Mouse (Mus musculus) adrenal gland (tissue): ENCODE data around the gene Fars2.

Experiments used
- intact Hi-C: fragments of 180-260 bp; cut with DNase I; formaldehyde crosslinking; loops from one replicate; pipeline ENCODE4 v1.15.1; 2025

Fars2 gene

DNA sequence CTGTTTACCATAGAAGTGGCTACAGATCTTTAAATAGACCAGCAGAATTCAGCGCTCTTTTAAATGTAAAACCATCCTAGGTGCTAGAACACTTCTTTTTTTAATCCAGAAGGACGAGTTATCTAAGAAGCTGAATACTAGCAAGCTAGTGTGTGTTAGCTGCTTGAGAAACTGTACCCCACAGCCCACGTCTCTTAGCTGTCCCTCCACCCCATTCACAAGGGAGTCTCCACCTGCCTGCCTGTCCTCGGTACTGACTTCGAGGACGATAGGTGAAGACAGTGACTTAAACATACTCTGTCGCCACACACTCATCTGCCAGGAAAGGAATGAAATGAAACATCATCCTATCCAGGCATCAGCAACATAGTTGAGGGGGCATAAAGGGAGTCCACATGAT, 386.8 kb downstream of the Fars2 start:
- intact Hi-C loops, result no loop called here

DNA sequence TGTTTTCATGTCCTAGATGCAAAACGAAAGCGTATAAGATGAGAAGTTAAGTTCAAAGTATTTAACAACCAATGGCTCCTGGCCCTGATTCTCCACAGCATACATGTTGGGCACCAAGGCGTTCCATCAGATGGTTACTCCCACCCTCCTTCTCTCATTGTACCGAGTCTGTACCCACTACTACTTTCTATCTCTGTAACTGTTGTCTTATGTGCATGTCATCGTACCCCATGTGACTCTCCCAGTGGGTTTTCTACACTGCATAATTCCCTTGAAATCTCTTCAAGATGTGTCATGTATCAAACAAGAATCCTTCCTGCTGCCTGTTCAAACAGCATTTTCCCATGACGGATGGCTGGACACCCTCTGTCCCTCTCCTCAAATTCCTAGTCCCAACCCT, 388.5 kb downstream of the Fars2 start:
- intact Hi-C loops, result no loop called here

DNA sequence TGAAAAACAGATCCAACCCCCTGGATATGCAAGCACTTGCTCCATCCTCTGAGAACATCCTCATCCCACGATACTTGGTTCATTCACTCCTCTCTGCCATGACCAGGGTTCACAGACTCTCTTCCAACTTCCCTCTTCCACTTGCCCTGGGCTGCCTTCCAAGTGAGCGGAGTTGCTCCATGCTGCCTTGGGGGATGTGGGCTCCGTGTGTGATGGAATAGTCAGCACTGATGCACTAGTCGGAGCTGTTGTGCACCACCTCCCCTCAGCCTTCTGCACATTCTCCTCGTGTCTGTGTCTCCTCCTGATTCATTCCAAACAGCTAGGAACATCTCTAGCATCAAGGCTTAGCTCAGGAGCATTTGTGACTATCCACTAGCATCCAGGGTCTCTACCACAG, 389.1 kb downstream of the Fars2 start:
- intact Hi-C loops, result no loop called here

DNA sequence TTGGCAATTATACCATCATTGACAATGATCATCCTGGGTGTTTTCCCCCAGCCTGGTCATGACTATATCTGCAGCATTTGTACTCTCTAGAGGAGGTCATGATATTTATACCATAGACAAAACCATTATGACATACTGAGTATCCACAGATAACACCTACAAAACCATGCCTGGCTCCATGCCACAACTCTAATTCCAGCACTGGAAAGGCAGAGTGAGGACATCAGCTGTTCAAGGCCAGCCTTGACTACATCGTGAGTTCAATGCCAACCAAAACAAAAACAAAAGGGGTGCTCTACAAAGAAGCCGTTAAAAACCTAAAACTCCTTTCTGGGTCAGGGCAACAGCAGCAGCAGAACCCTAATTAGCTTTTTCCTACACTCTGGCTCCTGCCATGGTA, 392.9 kb downstream of the Fars2 start:
- intact Hi-C loops, result no loop called here

DNA sequence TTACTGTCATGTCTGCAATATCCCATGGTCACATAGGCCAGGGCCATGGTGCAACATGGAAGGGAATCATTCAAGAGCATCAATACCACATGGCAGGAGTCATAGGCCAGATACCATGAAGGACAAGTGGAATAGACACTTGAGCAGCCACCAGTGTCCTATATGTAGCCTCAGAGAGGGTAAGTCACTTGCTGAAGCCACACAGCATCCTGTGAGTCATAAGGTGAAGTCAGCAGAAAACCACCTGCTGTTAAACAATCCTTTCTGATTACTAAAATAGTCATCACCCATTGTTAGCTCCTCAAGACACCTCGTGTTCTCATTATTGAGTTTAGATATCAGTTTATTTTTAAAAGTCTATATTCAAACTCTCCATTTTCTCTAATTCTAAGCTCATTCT, 395.9 kb downstream of the Fars2 start:
- intact Hi-C loops, result no loop called here

DNA sequence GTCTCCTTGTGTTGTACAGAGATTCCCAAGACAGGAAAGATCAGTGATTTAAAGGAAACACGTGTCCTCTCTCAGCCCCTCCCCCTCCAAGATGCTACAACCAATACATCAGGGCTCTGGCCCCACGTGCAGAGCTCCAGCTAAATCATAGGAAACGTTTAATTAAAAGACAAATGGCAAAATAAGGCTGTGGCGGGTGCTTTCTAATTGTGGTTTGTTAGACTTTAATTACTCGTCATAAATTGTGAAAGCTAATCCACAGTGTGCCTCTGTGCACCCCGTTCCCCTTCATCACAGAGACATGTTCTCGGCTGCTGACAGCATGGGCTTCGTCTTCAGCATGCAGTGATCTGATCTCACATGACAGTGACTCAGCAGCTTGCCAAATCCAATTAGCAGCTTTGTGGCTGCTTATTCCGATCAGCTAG, 400.9 kb downstream of the Fars2 start:
- intact Hi-C loops, result no loop called here

DNA sequence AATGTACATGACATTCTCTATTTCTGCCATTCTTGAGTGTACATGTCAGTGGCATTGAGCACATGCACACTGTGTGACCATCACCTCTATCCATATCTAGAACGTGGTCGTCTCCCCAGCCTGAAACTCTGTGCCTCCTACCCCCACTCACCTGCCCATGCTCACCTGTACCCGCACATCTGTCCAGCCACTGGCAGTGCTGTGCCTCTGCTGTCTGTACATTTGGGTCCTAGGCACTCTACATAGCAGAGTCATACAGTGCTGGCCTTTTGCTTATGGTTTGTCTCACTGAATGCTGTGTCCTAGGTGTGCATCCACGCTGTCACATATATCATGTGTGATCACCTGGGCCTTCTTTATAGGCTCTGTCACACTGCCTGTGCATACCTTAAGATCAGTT, 410.5 kb downstream of the Fars2 start:
- intact Hi-C loops, result no loop called here

DNA sequence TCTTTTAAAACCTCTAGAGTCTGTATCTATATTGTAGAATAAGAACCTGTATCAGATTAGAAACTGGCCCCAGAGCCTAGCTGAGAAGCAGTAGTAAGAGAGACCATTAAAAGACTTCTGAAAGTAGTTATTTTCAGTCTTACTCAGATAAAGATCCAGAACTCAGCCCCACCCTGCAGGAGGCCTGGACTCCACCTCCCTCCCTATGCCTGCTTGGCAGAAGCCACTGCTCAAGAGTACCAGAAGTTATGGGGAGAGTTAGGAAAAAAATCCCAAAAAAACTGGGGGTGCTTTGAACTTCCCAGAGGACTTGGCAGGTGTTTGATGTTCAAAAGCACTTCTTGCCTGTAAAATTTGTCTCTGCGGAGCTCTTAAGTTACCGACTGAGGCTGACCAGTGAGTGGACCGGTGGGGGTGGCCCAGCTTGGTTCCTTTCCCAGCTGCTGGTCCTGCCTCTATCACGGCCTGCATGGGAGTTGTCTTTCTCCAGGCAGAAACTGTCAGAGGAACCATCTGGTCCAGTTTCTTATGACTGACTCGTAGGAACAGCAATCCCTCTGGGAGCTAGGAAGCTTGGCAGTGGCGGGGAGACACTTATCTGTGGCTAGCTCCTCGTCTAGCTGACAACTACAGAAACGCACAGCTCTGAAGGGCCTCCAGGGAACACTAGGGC, 411.1 kb downstream of the Fars2 start:
- intact Hi-C loops, result no loop called here

DNA sequence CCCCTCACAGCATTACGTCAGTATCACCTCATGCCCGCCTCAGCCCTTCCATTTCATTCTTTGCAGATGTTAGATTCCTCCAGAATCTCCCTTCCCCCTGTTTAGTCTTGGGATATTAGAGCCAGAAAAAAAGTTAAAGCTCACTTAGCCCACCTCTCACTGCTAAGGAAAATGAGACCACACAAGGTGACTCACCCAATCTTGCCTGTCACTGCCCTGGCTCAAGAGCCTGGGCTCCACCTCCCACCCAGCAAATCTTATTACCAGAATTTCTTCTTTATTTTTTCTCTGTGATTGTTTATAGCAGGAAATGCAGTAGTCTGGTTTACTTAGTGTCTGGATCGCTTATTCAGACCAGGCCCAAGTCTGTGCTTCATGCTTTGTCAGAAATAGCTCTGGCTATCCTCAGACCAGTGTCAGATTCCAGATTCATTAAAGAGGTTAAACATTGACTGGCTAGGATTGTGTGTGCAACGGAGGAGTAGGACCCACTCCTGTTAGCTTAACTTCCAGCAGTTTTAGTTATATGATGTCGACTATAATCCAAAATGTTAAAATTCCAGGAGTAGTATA, 412.3 kb downstream of the Fars2 start:
- intact Hi-C loops, result no loop called here

DNA sequence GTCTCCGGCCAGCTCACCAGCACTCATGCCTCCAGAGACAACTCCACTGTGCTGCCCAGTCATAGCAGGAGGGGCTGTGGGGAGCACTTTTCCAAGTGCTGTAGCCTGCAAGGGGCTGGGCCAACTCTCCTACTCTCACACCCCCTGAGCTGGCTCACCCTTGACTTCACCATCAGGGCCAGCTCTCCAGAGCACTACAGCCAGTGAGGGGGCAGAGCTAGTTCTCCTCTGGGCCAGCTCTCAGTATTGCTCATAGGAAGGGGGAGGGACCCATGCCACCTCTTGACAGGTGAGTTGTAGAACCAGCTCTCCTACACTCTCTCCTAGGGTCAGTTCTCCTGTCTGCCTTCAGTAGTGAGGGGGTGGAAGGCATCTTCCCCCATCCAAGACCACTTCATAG, 413.6 kb downstream of the Fars2 start:
- intact Hi-C loops, result no loop called here

DNA sequence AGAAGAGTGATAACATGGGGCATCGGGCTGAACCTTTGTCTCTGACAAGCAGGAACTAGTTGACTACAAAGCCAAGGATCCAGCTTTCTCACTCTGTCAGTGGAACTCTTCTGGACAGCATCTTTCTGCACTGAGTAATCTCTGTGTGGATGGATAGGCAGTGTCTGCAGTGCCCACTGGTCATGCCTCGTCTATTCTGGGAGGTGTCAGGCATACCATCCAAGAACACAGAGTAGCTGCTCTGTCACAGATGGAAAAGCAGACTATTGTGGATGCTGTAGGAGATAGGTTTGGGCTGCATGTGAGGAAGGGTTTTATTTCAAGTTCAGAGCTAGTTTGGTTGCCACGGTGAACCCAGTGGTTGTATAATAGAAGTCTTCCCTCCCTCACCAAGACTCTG, 414.7 kb downstream of the Fars2 start:
- intact Hi-C loops, result no loop called here

DNA sequence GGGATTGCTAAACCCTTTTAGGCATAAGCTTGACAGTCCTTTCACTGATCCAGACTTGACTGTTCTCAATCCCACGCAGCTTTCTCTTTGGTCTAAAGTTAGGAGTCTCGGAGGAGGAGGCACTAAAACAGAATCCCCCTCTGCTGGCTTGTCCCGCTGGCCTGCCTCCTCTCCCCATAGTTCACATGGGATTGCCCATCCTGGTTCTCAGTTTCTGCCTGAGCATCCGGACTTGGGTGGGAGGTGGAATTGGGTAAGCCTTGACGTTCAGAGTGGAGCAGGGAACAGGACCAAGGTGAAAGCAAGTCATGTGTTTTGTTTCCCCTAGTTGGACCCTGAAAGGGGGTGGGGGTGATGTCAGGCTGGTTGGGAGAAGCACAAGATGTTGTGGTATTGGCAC, 415.9 kb downstream of the Fars2 start:
- intact Hi-C loops, result no loop called here

DNA sequence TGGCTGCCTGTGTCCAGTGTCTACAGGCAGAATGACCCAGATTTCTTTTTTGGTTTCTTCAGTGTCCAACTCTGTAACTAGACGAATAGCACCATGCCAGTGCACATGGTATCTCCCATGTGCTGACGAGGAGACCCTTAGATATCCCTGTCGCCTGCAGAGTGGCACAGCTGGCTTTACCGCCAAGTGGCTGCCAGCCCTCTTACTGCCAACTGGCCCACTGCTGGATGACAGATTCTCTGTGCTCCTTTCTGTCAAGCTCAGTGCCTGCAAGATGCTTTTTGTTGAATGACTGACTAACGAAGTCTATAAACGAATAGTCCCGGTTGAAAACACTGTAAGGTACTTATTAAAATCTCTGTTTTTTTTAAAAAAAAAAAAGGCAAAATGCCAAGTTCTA, 416.3 kb downstream of the Fars2 start:
- intact Hi-C loops, result no loop called here

DNA sequence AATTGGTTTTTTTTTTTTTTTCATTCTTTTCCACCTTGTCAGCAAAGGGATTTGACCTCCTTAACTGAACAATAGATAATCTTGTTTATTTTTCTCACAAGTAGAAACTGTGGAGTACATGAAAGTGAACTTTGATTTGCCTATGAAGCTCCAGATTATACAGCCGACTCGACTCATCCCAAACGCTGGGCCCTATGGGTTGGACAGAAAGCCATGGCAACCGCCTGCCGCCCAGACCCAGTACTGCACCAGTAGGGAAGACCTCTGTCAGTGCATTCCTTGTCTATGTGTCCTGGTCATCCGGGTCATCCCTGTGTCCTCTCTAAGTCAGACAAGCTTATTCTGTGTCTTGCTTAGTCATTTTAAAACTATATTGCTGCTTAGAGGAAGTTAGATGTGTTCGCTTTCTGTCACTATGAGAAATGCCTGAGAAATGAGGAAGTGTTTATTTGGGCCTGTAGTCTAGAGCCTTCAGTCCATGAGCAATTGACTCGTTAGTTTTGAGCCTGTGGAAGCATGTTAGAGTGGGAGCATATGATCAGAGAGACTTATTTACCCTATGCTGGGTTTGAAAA, 416.8 kb downstream of the Fars2 start:
- intact Hi-C loops, result no loop called here

DNA sequence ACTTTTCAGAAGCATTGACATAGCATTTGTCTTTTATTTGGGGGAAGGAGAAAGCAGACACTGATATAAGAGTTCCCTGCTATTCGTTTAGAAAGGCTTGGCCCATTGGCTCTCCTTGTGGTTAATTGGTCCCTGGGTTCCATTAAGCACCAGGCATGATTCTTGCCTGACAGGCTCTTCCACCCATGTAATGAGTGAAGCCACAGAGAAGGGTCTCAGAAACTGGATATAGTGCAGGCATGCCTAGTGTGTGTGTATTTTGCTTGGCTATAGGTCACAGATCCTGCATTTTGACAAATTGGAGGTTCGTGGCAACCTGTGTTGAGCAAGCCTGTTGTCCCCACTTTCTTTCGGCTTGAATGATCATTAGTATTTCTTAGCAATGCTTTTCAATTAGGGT, 420.4 kb downstream of the Fars2 start:
- intact Hi-C loops, result no loop called here

DNA sequence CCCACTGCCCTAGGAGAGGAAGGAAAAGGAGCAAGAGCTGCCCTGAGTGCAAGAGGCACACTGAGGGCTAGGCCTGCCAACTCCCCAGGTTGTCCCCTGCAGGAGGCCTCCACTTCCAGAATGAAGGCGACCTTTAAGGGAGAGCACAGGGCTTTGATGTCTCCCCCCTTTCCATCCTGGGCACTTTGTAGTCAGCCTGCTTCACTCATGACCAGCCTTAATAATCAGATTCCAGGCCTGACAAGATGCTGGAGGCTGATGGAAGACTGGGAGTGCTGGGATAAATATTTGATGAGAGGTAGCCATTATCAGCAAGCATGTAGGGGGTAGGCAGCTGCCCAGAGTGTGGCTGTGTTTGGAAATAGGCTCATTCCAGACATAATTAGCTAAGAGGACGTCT, 421.2 kb downstream of the Fars2 start:
- intact Hi-C loops, result no loop called here

DNA sequence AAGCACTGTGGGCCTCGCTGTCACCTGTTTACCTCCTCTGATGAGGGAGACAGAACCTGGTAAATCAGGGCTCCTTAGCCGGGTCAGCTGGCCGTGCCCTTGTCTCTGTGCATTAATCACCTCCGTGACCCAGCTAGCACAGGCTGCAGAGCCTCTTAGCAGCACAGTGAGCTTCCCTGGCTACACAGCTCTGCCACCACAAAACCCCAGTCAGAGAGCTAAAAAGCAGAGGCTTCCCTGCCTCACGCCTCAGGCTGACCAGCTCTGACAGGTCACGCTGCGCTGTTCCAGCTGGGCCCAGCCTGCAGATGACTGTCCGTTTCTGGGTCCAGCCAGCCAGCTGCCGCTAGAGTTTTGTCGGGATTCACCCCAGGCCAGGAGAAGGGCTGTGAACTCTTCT, 423.0 kb downstream of the Fars2 start:
- intact Hi-C loops, result no loop called here

DNA sequence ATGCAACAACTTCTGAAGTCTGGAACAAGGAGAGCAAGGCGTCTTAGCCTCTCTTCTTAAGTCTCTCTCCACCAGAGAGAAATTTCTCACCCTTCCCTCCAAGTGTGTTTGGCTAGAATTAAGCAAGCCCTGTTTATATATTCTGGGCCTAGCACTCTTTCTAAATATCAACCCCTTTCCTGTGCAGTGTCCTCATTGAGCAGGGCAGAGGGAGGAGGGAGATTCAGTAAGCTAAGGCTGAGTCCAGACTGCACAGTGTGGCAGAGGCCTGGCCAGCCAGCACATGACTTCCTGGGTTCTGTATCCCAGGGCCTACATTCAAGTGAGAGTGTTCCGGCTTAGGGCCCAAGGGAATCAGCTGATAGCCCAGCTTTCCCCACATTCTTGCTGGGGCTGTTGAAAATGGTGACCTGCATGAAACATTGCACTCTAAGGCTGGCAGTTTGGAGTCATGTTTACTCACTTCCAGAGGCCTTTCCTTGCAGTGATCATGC, 424.1 kb downstream of the Fars2 start:
- intact Hi-C loops, result no loop called here

DNA sequence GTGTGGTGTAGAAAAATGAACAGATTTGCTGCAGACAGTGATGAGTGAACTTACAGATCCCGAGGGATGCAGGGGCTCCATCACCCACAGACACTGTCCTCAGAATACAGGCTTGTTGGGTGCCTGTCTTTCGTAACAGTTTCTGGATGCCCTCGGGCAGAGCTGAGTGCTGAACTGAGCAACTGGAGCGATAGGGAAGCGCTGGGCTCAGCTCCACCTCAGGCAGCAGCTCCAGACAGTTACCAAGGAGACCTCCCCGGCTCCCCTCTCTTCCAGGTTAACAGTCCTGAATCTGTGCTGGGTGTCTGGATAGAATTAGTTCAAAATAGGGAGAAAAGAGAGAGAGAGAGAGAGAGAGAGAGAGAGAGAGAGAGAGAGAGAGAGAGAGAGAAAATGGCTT, 433.5 kb downstream of the Fars2 start:
- intact Hi-C loops, result no loop called here

DNA sequence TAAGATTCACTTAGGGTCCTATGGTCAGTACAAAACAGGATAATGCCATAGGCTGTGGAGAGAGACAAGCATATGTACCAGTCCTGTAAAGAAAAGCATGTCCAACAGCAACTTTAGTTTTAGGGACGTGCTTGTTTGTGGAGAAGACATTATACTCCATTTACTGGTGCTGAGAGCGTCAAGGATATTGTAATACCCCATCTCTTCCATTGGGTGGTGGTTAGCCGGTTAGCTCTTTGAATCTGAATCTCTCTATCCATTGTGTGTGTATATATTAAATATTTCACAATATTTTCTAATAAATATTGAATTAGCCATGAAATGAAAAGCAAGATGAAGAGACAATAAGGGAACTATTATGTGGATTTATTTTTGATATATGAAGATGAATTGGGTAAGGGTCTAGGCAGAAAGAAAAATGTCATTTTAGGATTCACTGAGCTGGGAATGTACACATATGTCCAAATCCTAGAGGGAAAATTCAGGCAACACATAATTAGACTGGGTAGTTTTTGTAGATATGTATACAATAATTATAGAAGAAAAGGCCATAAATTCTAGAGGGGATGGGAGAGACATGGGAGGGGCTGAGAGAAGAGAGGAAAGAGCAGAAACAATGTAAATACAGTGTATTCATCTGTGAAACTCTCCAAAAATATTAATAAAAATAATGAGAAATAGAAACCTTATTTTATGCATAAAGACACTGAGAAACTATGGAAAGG, 435.5 kb downstream of the Fars2 start:
- intact Hi-C loops, result no loop called here

DNA sequence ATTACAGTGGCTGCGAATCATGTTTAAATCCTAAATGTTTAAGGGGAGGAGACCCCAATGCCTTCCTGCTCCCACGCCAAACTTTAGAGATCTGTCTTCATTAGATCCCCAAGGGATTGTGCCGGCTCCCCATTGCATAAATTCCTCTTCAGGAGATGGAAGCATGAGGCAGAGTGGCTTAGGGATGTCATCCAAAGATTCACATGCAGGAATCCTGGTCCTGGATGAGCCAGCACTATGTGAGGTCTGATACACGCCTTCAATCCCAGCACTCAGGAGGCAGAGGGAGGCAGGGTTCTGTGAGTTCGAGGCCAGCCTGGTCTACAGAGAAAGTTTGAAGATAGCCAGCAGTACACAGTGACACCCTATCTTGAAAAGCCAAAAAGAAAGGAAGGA, 436.0 kb downstream of the Fars2 start:
- intact Hi-C loops, result no loop called here

DNA sequence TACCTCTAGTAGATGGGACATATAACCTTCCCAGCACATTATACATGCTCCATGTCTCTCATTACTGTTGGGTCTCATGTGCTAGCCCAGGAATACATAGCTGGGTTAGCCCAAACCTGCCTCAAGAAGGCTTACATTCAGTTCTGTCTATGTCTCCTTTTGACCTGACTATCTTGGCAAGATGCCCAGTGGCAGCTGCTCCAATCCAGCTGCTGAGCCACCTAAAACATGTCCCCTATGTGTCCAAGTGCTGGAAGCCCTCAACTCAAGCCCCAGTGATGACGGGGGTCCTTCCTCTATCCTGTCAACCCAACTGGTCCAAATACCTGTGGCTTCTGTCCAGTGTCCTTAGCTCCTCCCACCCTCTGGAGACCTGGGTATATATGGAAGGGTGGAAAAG, 437.5 kb downstream of the Fars2 start:
- intact Hi-C loops, result no loop called here
